Mouse (Mus musculus): ENCODE data around the gene Gm11549. TPM values are rescaled to one million over a fixed set of nuclear protein-coding genes. Genes with fewer than 3 reads are reported as not detected.
A peak's percentile ranks its signal among the peaks of the same experiment; 100 is the strongest.

The Gm11549 gene
- total RNA-seq (2021) = not detected
- long read RNA-seq, experiment 1 = 0 reads
- long read RNA-seq, experiment 2 = 0 reads

- no peak for DNase-seq
Measured at GRCm38 (mm10) chr3:36521073-36522060, at the start of gene Gm11549. Gene Gm11549, minus strand, starts transcription at chr3:36521813.

- DNase-seq = no peak
Measured at GRCm38 (mm10) chr3:36569836-36570235, 48.2 kb upstream of the Gm11549 start.

GRCm38 (mm10) chr3:36563666-36564065 lies 42.1 kb upstream of the Gm11549 start:
- no peak for DNase-seq

GRCm38 (mm10) chr3:36559606-36560005 lies 38.0 kb upstream of the Gm11549 start:
- DNase-seq = no peak

GRCm38 (mm10) chr3:36557601-36558000 lies 36.0 kb upstream of the Gm11549 start:
- no peak for DNase-seq

GRCm38 (mm10) chr3:36552406-36553047 lies 30.9 kb upstream of the Gm11549 start, which contains the start of gene Exosc9:
Gene Exosc9, plus strand, starts transcription at chr3:36552606.
- DNase-seq = peak; percentile 88

GRCm38 (mm10) chr3:36551851-36552384 lies 30.3 kb upstream of the Gm11549 start:
- DNase-seq = no peak

- DNase-seq = peak; percentile 59
Measured at GRCm38 (mm10) chr3:36551343-36551742, 29.7 kb upstream of the Gm11549 start.

- no peak for DNase-seq
Measured at GRCm38 (mm10) chr3:36544961-36545360, 23.3 kb upstream of the Gm11549 start.

GRCm38 (mm10) chr3:36541399-36541798 lies 19.8 kb upstream of the Gm11549 start:
- DNase-seq = no peak

- DNase-seq = peak; percentile 18
Measured at GRCm38 (mm10) chr3:36540756-36541155, 19.1 kb upstream of the Gm11549 start.

GRCm38 (mm10) chr3:36537701-36538470 lies 16.3 kb upstream of the Gm11549 start:
- peak; percentile 11 for DNase-seq

GRCm38 (mm10) chr3:36536041-36536440 lies 14.4 kb upstream of the Gm11549 start:
- no peak for DNase-seq

GRCm38 (mm10) chr3:36533201-36533672 lies 11.6 kb upstream of the Gm11549 start:
- DNase-seq = no peak

- DNase-seq = no peak
Measured at GRCm38 (mm10) chr3:36532738-36533137, 11.1 kb upstream of the Gm11549 start.

- DNase-seq = no peak
Measured at GRCm38 (mm10) chr3:36531979-36532542, 10.4 kb upstream of the Gm11549 start.

- DNase-seq = no peak
Measured at GRCm38 (mm10) chr3:36531242-36531641, 9.6 kb upstream of the Gm11549 start.

GRCm38 (mm10) chr3:36530781-36531180 lies 9.2 kb upstream of the Gm11549 start:
- DNase-seq = no peak

- no peak for DNase-seq
Measured at GRCm38 (mm10) chr3:36530345-36530744, 8.7 kb upstream of the Gm11549 start.

GRCm38 (mm10) chr3:36524466-36524865 lies 2.9 kb upstream of the Gm11549 start:
- DNase-seq = no peak

GRCm38 (mm10) chr3:36522137-36522536 lies 524 bp upstream of the Gm11549 start:
- no peak for DNase-seq
